Mouse (Mus musculus): ENCODE results near the gene Klhl5. TPM values are rescaled to one million over a fixed set of nuclear protein-coding genes. Genes with fewer than 3 reads are reported as not detected.

Klhl5 gene
- polyA plus RNA-seq, 2 experiments from 2014 or later = 5.4 to 6.1 TPM

DNA sequence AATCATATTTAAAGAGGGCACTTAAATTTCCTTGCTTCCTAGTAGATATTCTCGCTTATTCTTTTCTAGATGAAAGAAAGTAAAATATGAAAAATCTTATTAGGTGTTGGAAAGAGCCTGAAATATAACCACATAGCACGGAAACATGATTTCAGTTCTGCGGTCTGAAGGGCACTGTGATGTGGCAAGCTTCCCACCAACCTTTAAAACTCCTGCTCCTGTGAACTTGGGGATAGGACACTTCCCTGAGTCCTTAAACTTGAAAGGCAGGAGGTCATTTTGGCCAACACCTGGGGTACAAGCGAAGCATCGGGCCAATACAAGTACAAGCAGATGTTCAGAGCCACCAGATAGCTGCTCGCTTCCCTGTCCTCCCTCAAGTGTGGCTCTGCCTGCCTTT is 42.4 kb downstream of the Klhl5 start:
- ATAC-seq = no peak

DNA sequence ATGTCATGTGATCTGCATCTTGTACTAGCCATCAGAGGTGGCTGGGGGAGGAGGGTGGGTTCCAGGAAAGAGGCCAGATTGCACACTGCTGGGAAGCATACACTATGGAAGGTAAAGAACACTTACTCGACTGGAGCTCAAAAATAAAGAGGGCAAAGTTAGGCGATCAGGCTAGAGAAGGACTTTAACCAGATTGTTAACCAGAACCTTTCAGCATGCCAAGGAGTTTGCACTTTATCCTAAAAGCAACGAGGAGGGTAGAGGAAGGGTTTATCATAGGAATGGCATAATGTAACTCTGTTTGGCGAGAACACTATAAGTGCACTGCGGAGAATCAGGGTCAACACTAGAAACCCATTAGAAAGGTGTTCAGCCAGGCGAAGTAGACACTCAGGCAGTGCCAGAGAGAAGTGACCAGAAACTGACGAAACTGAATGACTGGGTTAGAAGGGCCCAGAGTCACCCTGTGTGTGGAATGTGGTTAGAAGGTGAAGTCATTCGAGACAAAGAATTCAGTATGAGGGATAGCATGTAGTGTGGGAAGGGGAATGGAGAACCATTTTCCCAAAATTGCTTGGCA is 43.1 kb downstream of the Klhl5 start:
- ATAC-seq = no peak

DNA sequence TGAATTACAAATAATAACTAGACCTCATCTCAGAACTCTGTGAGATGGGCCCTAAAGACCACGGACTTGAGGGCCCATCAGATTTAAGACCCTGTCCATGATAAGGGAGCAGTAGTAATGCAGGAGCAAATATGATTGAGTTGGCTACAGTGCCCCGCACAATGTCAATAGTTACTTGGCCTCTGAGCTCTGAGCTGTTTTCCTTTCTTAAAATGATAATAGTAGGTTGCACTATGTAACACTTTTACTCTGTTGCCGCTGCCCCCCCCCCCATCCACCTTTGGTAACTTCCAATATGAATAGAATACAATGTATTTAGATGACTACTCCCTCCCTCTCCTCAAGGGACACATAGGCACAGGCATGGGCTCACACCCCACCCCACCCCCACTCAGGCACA is 43.9 kb downstream of the Klhl5 start:
- ATAC-seq = no peak

DNA sequence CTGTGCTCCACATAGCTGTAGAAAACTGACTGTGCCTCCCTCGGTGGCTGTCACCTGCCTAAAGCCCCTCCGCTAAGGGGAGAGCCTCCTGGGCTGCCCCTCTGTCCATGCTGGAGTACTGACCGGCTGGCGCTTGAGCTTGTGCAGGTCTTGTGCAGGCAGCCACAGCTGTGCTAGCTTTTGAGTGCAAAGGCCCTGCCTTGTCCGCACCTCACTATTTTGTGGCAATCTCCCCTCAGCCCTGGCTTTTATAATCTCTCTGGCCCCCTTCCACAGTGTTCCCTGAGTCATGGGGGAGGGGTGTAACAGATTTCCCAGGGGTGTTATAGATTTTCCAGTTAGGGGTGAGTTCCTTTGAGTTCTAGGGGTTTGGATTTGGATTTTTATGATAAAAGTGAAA is 44.4 kb downstream of the Klhl5 start:
- ATAC-seq = no peak

DNA sequence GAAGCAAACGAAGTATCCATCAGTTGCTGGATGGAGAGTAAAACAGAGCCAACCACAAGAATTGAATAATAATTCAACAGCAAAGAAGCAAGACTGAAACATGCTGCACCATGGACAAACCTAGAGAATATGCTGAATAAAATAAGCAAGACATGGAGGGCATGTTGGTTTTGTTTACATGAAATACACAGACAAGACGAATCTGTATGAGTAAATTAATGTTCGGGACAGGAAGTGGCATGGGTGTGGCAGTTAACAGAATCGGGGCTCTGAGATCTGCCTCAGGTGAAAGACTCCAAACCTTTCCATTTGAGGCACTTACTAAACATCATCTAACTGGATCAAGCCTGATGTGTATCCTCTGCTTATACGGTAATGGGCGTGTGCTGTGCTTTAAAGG is 46.9 kb downstream of the Klhl5 start:
- peak; percentile 85 for ATAC-seq

DNA sequence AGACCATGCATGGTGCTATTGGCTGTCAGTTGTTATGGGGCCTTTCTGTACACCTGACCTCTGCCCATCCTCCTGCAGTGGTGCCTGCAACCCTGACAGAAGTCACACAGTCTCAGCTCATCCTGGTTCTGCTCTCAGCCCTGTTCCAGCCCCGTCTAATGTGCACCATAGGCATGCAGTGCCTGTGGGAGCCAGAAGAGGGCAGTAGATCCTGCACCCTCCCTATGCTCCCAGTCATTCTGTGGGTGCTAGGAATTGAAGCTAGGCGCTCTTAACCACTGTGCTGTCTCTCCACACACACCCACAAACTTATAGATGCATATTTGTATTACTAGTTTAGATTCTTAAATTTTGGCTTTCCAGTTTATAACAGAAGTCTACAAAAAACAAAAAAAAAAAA is 49.5 kb downstream of the Klhl5 start:
- ATAC-seq = peak; percentile 32

DNA sequence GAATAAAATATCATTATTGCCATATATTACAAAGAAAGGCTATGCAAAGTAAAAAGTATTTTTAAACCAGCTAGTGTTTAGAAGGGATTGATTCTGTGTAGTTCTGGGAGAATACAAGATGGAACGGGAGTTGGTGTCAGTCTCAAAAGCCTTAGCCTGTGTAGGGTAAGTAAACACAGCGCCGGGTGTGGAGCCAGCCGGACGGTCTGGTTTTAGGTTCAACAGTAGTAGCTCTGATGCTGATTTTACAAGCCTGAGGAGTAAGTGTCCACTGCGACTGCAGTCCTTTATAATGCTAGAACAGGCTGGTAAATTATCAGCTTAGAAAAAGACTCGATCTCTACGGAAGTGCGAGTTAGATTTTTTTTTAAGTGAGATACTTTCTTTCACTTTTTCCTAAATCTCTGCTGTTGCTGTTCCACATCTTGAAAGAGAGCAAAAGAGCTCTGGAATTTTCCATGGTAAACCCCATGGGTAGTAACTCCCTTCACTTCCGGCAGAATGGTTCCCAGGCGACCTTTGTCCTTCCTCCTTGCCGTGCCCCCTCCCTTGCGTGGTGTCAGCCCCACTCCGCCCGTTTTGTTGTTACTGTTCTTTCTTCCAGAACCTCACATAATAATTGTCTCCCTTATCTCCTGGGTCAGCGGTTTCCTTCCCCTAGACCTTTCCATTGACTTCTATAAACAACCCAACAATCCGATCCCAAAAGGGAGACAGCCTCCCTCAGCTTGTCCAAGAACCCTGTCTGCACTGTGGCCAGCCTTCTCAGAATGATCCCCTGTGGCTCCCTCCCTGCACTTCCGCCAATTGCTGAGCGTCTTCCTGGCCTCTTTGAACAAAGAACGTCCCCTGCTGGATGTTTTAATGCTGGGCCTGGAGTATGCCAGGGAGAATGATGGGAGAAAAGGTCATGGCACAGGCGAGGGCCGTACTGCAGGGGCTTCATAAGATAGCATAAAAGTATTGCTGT is 50.4 kb downstream of the Klhl5 start:
- no peak for ATAC-seq

DNA sequence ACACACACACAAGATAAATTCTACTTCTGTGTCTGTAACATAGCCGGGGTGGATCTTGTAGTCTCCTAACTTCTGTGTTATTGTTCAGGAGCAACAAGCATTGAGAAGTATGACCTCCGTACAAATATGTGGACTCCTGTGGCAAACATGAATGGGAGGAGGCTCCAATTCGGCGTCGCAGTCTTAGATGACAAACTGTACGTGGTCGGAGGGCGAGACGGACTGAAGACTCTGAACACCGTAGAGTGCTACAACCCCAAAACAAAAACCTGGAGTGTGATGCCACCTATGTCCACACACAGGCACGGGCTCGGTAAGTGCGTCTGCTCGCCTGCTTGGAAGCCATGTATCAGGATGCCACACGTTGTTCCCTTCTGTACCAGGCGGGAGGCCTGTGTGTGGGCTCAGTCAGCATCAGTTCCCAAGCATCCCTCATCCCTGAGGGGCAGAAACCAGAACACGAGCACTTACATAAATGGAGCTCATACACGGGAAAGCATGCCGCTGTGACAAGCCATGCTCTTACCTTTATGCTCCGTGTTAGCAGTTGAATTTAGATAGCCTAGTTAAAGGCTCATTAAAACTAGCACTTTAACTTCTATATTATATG is 51.5 kb downstream of the Klhl5 start:
- ATAC-seq = no peak

DNA sequence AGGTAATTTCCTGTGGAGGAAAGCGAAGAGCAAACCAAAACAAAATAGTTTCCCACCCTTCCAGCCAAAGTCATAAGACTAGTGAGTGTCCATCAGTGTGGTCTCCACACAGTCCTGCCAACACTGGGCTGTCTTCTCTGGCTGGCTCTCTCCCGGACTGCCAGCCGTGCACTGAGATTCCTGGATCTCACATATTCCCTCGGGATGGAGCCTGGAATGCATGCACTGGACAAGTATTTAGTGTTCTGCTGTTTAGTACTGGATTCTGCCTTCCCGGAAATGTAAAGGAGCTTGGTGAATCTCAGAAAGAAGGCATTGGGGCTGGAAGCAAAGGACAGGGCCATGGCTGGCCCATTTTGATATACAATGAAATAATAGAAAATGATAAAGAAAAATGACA is 55.7 kb downstream of the Klhl5 start:
- ATAC-seq = no peak

DNA sequence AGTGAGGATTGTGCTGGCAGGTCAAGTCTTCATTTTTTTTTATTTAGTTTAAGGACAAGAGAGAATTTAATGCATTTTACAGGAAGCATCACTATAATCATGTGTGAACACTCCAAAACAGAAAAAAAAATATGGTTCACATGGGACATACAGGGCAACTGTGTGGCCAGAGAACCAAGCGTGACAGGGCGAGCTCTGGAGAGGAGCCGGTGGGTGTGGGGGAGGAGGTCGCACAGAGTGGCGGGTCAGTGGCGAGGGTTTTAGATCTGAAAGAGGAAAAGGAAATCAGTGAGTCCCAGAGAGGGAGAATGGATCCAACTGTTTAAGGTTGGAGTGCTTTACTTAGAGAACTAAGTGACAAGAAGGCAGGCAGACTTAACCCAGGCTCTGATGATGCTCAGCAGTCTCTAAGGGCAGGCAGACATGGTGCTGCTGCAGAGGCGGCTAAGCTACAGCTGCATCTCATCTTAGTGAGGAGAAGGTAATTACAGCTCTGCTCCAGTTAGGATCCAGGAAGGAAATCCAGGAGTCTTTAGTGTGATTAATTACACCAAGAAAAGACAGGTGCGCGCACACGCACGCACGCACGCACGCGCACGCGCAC is 56.3 kb downstream of the Klhl5 start:
- no peak for ATAC-seq

DNA sequence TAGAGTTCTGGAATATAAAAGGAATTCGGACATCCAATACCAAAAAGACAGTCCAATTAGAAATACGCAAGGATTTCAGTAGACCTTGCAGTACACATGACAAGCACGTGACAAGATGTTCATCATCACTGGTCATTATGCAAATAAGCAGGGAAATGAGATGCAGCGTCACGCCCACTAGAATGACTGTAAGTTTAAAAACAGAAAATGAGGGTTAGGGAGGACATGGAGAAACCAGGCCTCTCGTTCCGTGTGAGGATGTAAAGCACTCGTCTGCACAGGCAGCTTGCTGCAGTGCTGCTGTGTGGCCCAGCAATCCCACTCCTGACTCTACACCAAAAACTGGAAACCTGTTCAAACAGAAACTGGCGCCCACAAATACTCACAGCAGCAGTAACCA is 62.9 kb downstream of the Klhl5 start:
- ATAC-seq = no peak

DNA sequence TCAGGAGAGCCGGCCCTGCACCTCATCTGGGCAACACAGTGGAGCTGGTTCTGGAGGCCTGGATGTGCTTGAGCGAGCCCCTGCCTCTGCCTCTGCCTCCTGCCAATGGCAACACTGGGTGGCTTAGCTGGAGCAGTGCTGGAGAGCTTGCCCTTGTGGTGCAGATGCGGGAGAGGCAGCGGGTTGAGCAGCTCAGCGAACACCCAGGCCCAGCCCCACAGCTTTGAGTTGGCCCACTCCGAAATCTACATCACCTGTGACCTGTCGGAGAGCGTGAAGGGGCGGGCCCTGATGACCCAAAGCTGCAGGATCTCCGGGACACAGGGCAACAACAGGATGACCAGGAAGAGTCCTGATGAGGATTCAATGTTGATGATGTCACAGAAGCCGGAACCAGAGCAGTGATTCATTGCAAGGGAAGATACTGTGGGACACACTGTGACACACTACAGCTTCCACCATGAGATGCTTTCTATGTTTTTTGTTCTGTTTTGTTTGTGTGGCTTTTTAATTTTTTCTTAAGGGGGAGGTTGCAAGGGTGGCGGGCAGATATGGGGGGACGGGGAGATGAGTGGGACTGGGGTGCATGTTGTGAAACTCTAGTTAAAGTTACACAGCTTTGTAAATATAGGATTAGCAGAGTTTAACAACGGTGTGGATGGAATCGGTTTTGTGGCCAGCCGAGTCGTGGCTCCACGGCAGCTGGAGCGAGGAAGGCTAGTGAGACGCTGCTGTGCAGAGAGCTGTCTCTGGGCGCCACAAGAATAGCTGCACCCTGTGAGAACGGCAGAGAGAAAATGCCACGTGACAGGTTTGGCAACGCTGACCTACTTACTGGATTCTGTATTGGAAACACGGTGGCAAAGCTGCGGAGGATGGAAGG is 67.9 kb downstream of the Klhl5 start:
- ATAC-seq = no peak

DNA sequence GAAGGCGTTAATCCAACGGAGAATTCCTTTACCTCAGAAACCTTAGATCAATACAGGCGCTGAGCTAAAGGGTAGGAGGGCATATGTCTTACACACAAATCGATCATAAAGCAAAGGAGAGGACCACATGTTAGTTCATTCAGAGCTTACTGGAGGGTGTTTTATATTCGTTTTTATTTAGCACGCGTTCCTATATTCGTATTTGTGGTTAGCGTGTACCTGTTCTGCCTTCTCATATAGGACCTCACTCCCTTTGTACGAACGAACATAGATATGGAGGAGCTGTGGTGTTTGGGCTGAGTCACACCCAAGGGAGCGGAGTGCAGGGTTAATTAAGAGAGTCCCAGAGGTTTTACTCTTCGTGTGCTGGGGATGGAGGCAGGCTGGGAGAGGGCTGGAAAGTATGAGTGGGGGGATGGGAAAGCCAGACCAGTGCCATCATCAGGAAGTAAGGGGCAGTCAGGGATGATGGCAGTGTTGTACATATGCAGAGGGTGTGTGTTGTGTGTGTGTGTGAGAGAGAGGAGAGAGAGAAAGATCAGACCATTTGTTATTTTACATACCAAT is 68.7 kb downstream of the Klhl5 start:
- no peak for ATAC-seq

DNA sequence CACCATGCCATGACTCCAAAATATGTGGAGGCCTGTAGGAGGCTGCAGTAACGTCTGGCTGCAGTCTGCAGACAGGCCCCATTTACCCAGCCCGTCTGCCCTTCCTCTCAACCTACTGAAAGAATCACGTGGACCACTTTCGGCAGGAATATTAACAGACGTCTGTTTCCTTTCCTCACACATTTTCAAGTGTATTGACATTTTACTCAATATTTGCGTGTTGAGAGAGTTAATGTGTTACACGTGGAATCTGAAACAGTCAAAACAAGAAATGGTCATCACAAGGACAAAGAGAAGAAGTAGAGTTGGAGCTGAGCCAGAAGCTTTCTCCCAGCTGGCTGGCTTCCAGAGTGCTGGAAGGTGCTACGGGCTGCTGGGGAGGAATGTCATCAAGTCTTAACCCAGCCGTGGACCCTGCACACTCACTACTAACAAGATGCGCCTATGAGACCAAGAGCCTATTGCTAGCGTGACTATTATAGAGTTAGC is 69.7 kb downstream of the Klhl5 start:
- no peak for ATAC-seq

DNA sequence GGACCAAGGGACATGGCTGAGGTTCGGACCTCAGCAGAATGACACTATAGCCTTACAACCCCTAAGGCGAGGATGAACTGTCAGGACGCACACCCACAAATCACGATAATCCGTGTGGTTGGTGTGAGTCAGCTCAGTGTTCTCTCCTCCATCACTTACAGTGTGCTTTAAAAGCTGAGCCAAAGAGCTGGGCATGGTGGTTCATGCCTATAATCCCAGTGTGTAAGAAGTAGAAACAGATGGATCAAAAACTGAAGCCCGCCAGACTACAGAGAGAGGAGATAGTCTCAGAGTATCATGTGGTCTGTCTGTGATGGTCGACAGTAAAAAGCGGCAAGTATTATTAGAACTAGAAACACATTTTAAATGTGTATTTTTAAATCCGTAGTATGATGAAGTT is 71.1 kb downstream of the Klhl5 start:
- no peak for ATAC-seq

DNA sequence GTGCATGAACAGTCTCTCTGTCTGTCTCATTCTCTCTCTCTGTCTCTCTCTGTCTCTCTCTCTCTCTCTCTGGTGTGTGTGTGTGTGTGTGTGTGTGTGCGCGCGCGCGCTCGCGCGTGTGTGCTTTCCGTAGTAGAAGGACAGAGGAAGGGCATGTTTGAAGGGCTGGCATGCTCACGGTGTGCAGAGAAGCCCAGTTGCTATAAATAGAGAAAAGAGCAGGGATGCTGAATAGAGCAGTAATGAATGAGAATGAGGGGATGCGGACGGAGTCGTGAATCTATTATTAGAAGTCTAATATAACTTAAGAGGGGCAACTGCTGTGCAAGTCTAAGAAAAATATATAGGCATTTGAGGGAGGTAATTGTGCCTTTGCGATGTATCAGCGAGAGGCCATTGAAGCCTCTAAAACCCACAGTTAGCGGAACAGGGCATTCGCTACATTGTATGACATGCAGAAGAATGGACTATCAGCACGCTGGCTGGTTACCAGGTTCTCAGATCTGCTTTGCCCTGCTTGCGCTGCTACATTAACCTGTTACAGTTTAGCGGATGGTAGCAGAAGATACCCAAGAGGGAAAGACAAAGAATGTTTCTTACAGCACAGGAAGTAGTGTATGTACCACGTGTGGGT is 73.9 kb downstream of the Klhl5 start:
- ATAC-seq = no peak

DNA sequence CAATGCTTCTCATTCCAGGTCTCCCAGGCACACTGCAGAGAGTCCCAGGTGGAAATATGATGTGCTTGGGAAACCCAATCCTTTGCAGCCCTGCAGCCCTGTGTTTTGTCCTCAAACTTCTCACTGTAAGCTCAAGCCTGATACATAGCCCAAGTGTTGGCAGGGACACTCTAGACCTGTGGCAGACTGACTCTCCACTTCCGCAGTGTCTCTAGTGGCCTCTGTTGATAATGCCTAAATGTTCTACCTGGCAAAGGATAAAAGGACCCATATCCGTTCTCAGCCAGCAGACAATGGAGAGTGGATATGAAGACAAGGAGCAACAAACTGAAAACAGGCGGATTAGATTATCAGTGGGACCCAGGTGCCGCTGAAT is 74.4 kb downstream of the Klhl5 start:
- ATAC-seq = no peak

DNA sequence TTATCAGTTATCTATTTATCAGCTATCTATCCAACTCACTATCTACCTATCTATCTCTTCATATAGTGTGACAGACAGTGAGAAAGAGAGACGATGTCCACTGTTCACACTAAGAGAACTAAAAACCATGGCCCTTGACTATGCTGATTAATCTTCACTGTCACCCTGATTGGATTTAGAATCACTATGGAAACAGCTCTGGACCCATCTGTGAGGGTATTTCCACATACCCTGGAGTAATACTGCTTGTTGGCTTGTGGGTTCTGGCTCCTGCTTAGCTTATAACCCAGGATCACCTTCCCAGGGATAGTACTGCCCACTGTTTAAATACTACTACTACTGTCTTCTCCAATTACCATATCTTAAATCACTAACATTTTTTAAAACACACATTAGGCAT is 74.9 kb downstream of the Klhl5 start:
- no peak for ATAC-seq

DNA sequence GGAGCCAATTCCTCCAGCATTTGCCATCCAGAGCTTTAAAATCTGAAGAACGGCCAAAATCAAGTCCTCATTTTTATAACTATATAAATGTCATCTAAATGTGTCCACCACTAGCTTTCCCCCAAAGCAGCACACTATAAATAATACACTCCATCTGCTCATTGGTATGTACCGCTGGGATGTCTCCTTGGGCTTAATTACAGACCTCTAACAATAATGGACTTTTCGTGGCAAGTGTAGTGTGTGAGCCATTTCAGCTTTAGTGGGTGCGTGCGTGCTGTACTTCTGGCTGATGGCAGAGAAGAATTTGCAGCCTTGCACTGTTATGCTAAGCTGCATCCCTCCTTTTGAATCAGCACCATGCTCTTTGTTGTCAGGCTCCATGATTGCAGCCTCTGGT is 84.3 kb downstream of the Klhl5 start:
- no peak for ATAC-seq

DNA sequence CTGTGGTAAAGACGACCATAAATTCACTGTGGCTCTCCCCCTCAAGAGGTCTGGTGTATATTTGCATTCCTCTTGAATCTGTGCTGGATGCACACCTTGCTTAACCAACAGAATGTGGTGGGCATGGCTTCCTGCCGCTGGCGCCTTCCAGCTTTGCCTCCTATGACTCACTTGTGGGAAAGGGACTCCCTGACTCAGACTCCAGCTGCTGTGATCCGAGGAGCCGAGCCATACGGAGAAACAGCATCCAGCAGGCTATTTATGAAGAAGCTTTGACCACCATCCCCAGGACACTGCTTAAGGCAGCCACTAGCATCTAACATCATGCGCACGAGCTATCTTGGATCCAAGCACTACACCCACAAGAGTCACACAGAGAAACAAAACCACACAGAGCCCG is 87.1 kb downstream of the Klhl5 start:
- ATAC-seq = no peak

DNA sequence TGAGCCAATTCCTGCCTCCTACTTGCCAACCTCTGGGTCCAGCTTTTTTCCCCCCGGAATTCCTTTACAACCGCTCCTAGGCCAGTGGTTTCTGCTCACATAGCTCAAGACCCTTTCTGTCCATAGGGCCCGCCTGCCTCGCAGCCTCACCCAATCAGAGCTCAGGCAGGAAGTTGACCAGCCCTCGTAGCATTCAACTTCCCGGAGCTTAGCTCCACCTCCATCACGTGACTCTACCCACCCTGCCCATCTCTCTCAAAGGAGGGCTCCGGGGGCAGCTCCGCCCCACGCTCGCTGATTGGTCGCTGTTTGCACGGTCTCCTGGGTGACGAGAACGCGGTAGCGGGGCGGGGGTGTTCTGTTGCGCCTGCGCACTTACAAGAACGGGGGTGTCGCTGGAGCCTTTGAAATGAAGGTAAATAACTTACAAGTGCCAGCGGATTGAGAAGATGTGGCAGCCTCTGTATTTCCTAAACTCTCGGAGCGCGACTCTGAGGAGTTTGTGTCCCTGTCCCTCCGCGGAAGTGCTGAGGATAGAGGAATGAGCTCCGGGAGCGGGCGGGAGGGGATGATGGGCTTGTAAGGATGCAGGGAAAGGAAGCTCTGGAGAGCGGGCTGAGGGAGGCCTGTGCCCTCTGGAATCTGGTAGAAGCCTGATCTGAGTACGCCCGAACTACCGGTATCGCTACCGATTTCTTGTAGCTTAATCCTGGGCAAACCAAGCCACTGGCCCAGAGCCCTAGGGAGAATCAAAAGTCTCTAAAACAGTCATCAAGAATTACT is 92.2 kb downstream of the Klhl5 start, which contains the start of gene Wdr19:
Gene Wdr19, plus strand, starts transcription at position 351 of the 783 bp plus-strand sequence.
- peak; percentile 100 for ATAC-seq
